Mouse (Mus musculus): Measurements from ENCODE around the gene Enpp4. TPM values are rescaled to one million over a fixed set of nuclear protein-coding genes. Genes with fewer than 3 reads are reported as not detected.

Enpp4 gene
- polyA plus RNA-seq (2015; fragmentation: Illumina TruSeq; extraction: RNeasy Lipid Tissue Mini Kit (QIAGEN cat#74804); ENCODE audit: insufficient read depth, low replicate concordance), result 23.6 TPM

DNA sequence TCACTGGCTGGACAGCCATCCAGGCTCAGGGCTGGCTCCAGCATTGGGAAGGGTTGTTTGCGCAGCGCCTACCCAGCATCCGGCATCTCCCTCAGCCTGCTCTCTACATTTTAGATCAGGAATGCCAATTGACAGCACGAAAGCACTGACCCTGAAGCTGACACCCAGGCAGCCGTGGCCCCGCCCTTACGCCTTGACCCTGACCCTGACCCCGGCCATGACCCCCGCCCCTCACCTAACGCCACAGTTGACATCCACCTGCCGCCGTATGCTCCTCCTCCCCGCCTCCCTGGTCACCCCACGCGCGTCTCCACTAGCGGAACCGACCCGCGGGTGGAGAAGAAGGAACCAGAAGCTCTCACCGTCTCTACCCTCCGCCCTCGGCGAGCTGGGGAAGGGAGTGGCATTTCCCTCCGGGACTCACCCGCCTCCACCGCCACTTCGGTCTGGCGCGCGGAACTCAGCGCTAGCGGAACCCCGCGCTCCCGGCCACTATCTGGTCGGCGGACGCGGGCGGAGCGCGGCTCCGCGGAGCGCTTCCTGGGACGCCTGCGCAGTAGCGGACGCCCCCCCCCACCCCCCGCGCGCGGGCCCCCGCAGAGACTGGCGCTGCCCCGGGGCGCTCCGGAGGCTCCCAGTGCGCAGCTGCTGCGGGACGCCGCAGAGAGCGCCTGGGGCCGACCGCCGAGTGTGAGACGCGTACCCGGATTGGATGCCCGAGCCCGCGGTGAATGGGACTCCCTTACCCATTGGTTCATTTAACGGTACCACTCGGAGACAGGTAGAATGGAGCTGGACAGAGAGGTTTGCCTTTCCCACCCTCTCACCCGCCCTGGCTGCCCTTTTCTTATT is at the start of gene Enpp4:
Gene Enpp4 (minus strand): TSS at position 523 of the 852 bp plus-strand sequence.

DNA sequence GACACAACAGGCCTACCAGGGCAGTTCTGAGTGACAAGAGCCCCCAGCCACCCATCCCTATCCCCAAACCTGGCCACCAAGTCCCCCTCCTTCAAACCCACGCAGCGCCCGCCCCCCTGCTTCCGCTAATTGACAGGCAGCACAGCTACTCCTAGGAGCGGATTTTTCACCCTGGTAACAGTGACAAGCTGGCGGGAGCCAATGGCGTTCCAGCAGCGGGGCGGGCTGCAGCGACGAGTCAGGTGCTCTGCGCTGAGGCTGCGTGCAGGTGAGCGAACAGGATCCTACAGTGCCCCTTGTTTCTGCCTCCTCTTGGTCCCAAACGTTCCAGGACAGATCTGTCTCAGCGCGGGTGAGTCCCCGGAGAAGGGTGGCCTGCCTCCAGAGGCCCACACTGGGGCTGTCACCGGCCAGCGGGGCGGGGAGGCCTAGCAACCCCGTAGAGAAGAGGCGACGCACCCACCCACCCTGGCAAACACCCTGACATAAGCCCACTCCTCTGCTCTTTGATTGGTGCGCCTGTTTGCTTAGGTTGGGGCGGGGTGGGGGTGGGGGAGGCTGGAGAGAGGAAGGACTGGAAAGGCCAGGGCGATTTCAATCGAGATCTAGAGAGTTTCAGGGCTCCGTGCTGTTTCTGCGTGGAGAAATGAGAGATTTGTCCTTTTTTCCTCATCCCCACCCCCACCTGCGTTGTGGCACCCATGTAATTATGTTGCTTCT is 26.8 kb downstream of the Enpp4 start, which contains the start of gene Enpp5:
Gene Enpp5 (plus strand): TSS at position 183 of the 720 bp plus-strand sequence.

Other genes with a start within 250 kb of the Enpp4 start
- gene Enpp5, start 27.0 kb downstream of the Enpp4 start, polyA plus RNA-seq (2015; fragmentation: Illumina TruSeq; extraction: RNeasy Lipid Tissue Mini Kit (QIAGEN cat#74804); ENCODE audit: insufficient read depth, low replicate concordance), result 28.5 TPM
- 43.1 TPM for gene Clic5, start 82.8 kb upstream of the Enpp4 start, polyA plus RNA-seq (2015; fragmentation: Illumina TruSeq; extraction: RNeasy Lipid Tissue Mini Kit (QIAGEN cat#74804); ENCODE audit: insufficient read depth, low replicate concordance)

Measured in spleen, adult 10 weeks (tissue).